In the genomic region with DNA sequence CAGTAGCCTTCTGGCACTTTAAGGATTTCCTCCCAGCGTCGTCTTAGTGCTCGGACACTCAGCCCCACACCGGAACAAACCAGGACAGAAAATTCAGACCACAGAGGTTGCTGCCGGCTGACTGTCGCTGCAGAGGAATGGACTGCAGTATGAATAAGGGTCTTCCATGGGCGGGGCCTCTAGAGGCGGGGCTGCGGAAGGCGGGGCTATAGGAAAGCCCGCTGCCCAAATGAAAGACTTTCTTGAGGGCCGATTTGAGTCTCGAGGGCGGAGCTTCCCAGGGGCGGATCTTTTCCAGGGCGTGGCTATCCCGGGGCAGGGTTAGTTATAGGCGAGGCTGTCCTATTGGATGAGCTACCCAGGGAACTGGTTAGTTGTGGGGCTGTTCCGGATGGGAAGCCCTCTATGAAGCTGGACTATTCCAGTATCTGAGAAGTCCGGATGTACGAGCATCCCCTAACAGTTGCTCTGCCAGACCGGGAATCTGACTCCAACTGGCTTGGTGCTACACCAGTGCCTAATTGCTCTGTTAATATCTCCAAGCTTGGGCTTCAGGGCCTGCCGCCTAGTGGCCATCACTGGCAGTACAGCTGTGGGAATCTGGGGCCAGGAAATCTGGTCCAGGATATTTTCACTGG, we compare ENCODE assay signal across 8 mouse cellular contexts. TPM values are rescaled to one million over a fixed set of nuclear protein-coding genes. Genes with fewer than 3 reads are reported as not detected.
DNase-seq lines count a peak whose midpoint lies in the region; ATAC-seq and TF ChIP-seq lines count a peak whose summit lies in the region.

A gene (minus strand): TSS at position 343 of the 638 bp plus-strand sequence.

- H3K4me2 ChIP-seq in lung, embryonic 14.5 days: peak within 1 kb of the TSS; percentile 67

- H3K36me3 ChIP-seq in lung, embryonic 14.5 days (ENCODE audit: insufficient read depth): no peaks in the 10 kb centered on the region

- DNase-seq in Patski (ENCODE audit: low read depth, low spot score): peak; percentile 56
- DNase-seq in cerebellum, adult 9-11 months: peak; percentile 70
- peak; percentile 7 to 68 for DNase-seq in frontal cortex, adult 2 months (ENCODE audit: extremely low spot score in 1 of 2, low spot score in 1 of 2)
- DNase-seq in layer of hippocampus, adult 8-10 months (ENCODE audit: low spot score in 2 of 2): peak; percentile 28 to 63
- peak; percentile 96 for DNase-seq in lung, embryonic 14.5 days
- DNase-seq in ovary, postnatal 14 days (ENCODE audit: low spot score): peak; percentile 78
- DNase-seq in thymus, postnatal 25 days: peak; percentile 37

- TF ChIP-seq CTCF in Patski (IDR thresholded peaks at IDR 0.05): peak; percentile 95
- TF ChIP-seq CTCF in lung, embryonic 14.5 days (IDR thresholded peaks at IDR 0.05; ENCODE audit: low read depth): peak; percentile 94

- 0% methylated on average over 23 of the region's 23 CpGs for WGBS in lung, embryonic 14.5 days

- H3K27me3 ChIP-seq in Patski: no peaks in the 10 kb centered on the region
- no peaks in the 10 kb centered on the region for H3K27me3 ChIP-seq in lung, embryonic 14.5 days (ENCODE audit: insufficient read depth, low read length)

- peak; percentile 100 for ATAC-seq in Patski
- ATAC-seq in hematopoietic stem cell, adult 5-6 weeks (replicated peaks in 1 of 2; ENCODE audit: insufficient read depth in 1 of 2, low FRiP score in 2 of 2, low TSS enrichment in 1 of 2, low read depth in 1 of 2, poor library complexity in 2 of 2, severe bottlenecking in 2 of 2): peak; percentile 93 to 95
- ATAC-seq in lung, embryonic 14.5 days (ENCODE audit: insufficient read depth): peak; percentile 100

- H3K4me3 ChIP-seq in lung, embryonic 14.5 days (ENCODE audit: low read depth, low read length): peak within 1 kb of the TSS; percentile 40

- H3K9me3 ChIP-seq in lung, embryonic 14.5 days (ENCODE audit: low read depth, low read length): no peaks in the 10 kb centered on the region

- peak within 1 kb of the TSS; percentile 41; the same call in 1 of the 2 replicates for H3K9ac ChIP-seq in lung, embryonic 14.5 days

- POLR2A ChIA-PET in Patski (lab: Charles Lee): interaction anchor here (0.6 kb wide), 1 partner anchor 9 kb away, joined by 3 read pairs; no protein-coding TSS in a partner anchor

- no peaks in the 10 kb centered on the region for H3K4me1 ChIP-seq in lung, embryonic 14.5 days (ENCODE audit: insufficient read depth)

- H3K27ac ChIP-seq in lung, embryonic 14.5 days (ENCODE audit: low read depth): no peak within 1 kb of the TSS

- CTCF ChIA-PET in Patski (lab: Charles Lee): interaction anchor here (0.6 to 2.0 kb wide), 8 partner anchors 10 to 215 kb away, joined by 3 to 13 read pairs (median 3); no protein-coding TSS in a partner anchor

- in situ Hi-C loops in Patski (cut with MboI; ENCODE audit: low pct_unique_long_range_greater_than_20kb): no loop called here

RNA-seq across cellular contexts. Expression of the gene that starts here (rescaled TPM):
- 9.0 TPM for polyA plus RNA-seq in Patski (2021)
- polyA plus RNA-seq in frontal cortex, adult 2 months (2012; rRNA removed): 0.62 and 0.63 TPM in 2 replicates
- 0.20 and 1.3 TPM in 2 replicates for total RNA-seq in hematopoietic stem cell, adult 5-6 weeks (2017)
- total RNA-seq in layer of hippocampus, adult 8-10 months (2022): 1 to 10 TPM in 1 of 4 experiments, under 1 TPM in 3; 0.74 to 1.1 (median 0.89) TPM
- 3.6 and 3.7 TPM in 2 replicates for polyA plus RNA-seq in lung, embryonic 14.5 days (2014; fragmentation: Nextera tagmentation; extraction: Ambion mirVana)

Comparison
In these comparisons a context has a peak if more than half of its experiments do, and no peak if none do; other contexts are left out.
1. Peak in DNase-seq in frontal cortex, adult 2 months; RNA of the gene not detected or under 1 TPM.
2. DNase-seq: peak in every context shown above with its lines; median percentile 96 in lung, embryonic 14.5 days; 78 in ovary, postnatal 14 days; 70 in cerebellum, adult 9-11 months; 56 in Patski; 46 in layer of hippocampus, adult 8-10 months; 38 in frontal cortex, adult 2 months; 37 in thymus, postnatal 25 days.